ENCODE assay signal across 34 mouse cellular contexts in genomic region chr16:24174595-24174994, GRCm38 (mm10).
A peak's percentile ranks its signal among the peaks of the same experiment; 100 is the strongest.
DNase-seq lines count a peak whose midpoint lies in the region; ATAC-seq and TF ChIP-seq lines count a peak whose summit lies in the region.
"Had no signal": no experiment of that assay in that cellular context is flagged by ENCODE, and none has a peak within 500 bp of the region (broad histone marks: within the 10 kb centered on the region; RNA-seq: fewer than 3 reads in every experiment).

No protein-coding gene starts in this region.

- CTCF ChIA-PET in Patski (lab: Charles Lee): no interaction called here

- H3K27ac ChIP-seq in layer of hippocampus, adult 2 months: no peak overlapping the region
- H3K27ac ChIP-seq: forebrain, embryonic 12.5 days; heart, embryonic 10.5 days; heart, embryonic 15.5 days; hindbrain, postnatal 0 days; intestine, embryonic 15.5 days; kidney, postnatal 0 days; limb, embryonic 10.5 days; limb, embryonic 15.5 days; liver, embryonic 13.5 days; midbrain, embryonic 12.5 days; stomach, postnatal 0 days had no signal

- H3K27me3 ChIP-seq in Patski: no peaks in the 10 kb centered on the region
- H3K27me3 ChIP-seq in myocyte (ENCODE audit: control insufficient read depth, insufficient read depth, insufficient read length): no peaks in the 10 kb centered on the region
- H3K27me3 ChIP-seq: forebrain, embryonic 12.5 days; heart, embryonic 15.5 days; intestine, embryonic 15.5 days; limb, embryonic 15.5 days; liver, embryonic 13.5 days; midbrain, embryonic 12.5 days had no signal

- peak; percentile 26 for TF ChIP-seq POLR2A in myocyte (IDR thresholded peaks at IDR 0.05; ENCODE audit: insufficient read length, low read depth)

- H3K36me3 ChIP-seq in myocyte (ENCODE audit: control insufficient read depth, insufficient read depth): no peaks in the 10 kb centered on the region
- H3K36me3 ChIP-seq: forebrain, embryonic 12.5 days; heart, embryonic 10.5 days; heart, embryonic 15.5 days; intestine, embryonic 15.5 days; limb, embryonic 10.5 days; limb, embryonic 15.5 days; liver, embryonic 13.5 days; midbrain, embryonic 12.5 days had no signal

- H3K4me2 ChIP-seq in myocyte (ENCODE audit: low read depth): peak overlapping the region; percentile 60
- H3K4me2 ChIP-seq: forebrain, embryonic 12.5 days; heart, embryonic 15.5 days; intestine, embryonic 15.5 days; limb, embryonic 15.5 days; liver, embryonic 13.5 days; midbrain, embryonic 12.5 days had no signal

- DNase-seq in adrenal gland, adult 2 months: peak; percentile 48
- DNase-seq in adrenal gland, adult 18-20 months (ENCODE audit: low spot score in 2 of 2): no peak
- DNase-seq in 3T3-L1 (ENCODE audit: low read depth, low spot score): peak; percentile 76
- peak; percentile 59 for DNase-seq in Patski (ENCODE audit: low read depth, low spot score)
- no peak for DNase-seq in cerebellum, adult 18-20 months
- DNase-seq in layer of hippocampus, adult 2 months (ENCODE audit: low spot score in 2 of 2): no peak
- DNase-seq: B cell, adult 2 months; cerebellum, adult 11 months; cerebellum, postnatal 14 days; forebrain, postnatal 0 days; gastrocnemius, postnatal 10 days; kidney, adult 2 months; kidney, postnatal 4 days; layer of hippocampus, adult 9-11 months; liver, embryonic 13.5 days; lung, adult 18-20 months; lung, postnatal 4 days; spleen, adult 18-20 months; thymus, adult 18-20 months; thymus, postnatal 25 days had no signal

- in situ Hi-C loops in Patski (cut with MboI; ENCODE audit: low pct_unique_long_range_greater_than_20kb): no loop called here

- POLR2A ChIA-PET in Patski (lab: Charles Lee): no interaction called here

- H3K4me3 ChIP-seq in myocyte: no peak overlapping the region
- no peak overlapping the region for H3K4me3 ChIP-seq in layer of hippocampus, adult 2 months
- H3K4me3 ChIP-seq: erythroblast, embryonic 14.5 days; forebrain, embryonic 12.5 days; heart, embryonic 10.5 days; heart, embryonic 15.5 days; intestine, embryonic 15.5 days; limb, embryonic 10.5 days; limb, embryonic 15.5 days; liver, embryonic 13.5 days; megakaryocyte, embryonic 14.5 days; midbrain, embryonic 12.5 days had no signal

- H3K79me2 ChIP-seq in myocyte (ENCODE audit: control insufficient read depth, insufficient read depth): no peaks in the 10 kb centered on the region

- H3ac ChIP-seq in myocyte (ENCODE audit: control insufficient read depth, insufficient read length): no peak overlapping the region

- TF ChIP-seq CTCF in Patski (IDR thresholded peaks at IDR 0.05): no peak
- TF ChIP-seq CTCF in layer of hippocampus, adult 2 months (conservative IDR thresholded peaks at IDR 0.05): no peak

- ATAC-seq in Patski: peak; percentile 57
- ATAC-seq: forebrain, postnatal 0 days; hindbrain, postnatal 0 days; intestine, embryonic 15.5 days; lung, postnatal 0 days had no signal

TF ChIP-seq in myocyte, 11 proteins besides CTCF, POLR2A, EP300 and RAD21:
- TF ChIP-seq TCF12 (IDR thresholded peaks at IDR 0.05; ENCODE audit: insufficient read depth, poor library complexity, severe bottlenecking) (peak; percentile 8), POLR2AphosphoS2 (IDR thresholded peaks at IDR 0.05; ENCODE audit: insufficient read length, low read depth) (no peak), MAX (IDR thresholded peaks at IDR 0.05; ENCODE audit: low read depth) (no peak), USF1 (IDR thresholded peaks at IDR 0.05; ENCODE audit: low read depth) (peak; percentile 87), SRF (IDR thresholded peaks at IDR 0.05; ENCODE audit: control insufficient read depth, insufficient read length, low read depth) (no peak), TCF3 (IDR thresholded peaks at IDR 0.05; ENCODE audit: insufficient read length, low read depth) (no peak), REST (IDR thresholded peaks at IDR 0.05; ENCODE audit: insufficient read depth, insufficient read length) (no peak), MYOG (IDR thresholded peaks at IDR 0.05; ENCODE audit: control insufficient read depth in 1 of 3, insufficient read depth in 1 of 3, insufficient read length in 2 of 3, low read depth in 2 of 3) (peak; percentile 50 to 91 (median 54)), MYOD1 (IDR thresholded peaks at IDR 0.05; ENCODE audit: control insufficient read depth in 1 of 3, insufficient read length in 2 of 3, low read depth in 2 of 3) (peak in 2 of 3 experiments; percentile 45 to 79), CEBPB (IDR thresholded peaks at IDR 0.05; ENCODE audit: insufficient read depth, poor library complexity, severe bottlenecking) (no peak), E2F4 (IDR thresholded peaks at IDR 0.05; ENCODE audit: insufficient read depth) (no peak)

Comparison
In these comparisons a context has a peak if more than half of its experiments do, and no peak if none do; other contexts are left out.
1. DNase-seq: peak in adrenal gland, adult 2 months (single experiment), 3T3-L1 (single experiment) and Patski (single experiment); none in adrenal gland, adult 18-20 months (0 of 2), cerebellum, adult 18-20 months (0 of 2) and layer of hippocampus, adult 2 months (0 of 2).